ENCODE assay signal across 17 mouse cellular contexts in the genomic region with DNA sequence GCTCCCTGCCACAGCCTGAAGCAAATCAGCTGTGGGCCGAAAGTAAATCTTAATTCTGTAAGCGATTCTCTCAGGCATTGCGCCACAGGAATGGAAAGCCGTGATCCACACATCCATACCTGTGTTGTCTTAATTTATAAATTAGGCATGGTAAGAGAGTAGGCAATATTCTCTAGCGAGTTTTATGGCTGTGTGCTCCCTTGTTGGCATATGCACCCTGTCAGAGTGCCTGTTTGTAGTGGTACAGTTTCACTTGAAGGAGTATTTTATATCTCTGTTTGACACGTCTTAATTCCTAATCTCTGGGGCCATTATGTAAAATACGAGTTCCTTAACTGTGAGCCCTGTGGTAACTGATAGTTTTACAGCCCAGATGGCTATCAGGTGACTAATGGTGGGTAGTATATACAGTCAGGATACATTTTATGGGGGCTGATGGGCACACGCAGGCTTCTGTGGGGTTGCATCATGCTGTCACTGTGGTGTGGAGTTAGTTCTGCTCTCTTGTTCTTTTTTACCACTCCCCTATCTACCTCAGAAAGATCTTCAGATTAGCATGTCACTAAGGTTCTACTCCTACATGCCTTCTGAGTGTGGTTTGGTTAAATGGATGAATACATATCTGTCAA.
A peak's percentile ranks its signal among the peaks of the same experiment; 100 is the strongest.
DNase-seq lines count a peak whose midpoint lies in the region; ATAC-seq and TF ChIP-seq lines count a peak whose summit lies in the region.
"Had no signal": no experiment of that assay in that cellular context is flagged by ENCODE, and none has a peak within 500 bp of the region (broad histone marks: within the 10 kb centered on the region; RNA-seq: fewer than 3 reads in every experiment).

No protein-coding gene starts in this region.

- no peaks in the 10 kb centered on the region for H3K27me3 ChIP-seq in kidney, embryonic 15.5 days
- no peaks in the 10 kb centered on the region for H3K27me3 ChIP-seq in G1E (ENCODE audit: insufficient read depth, low read length)
- H3K27me3 ChIP-seq in intestine, embryonic 15.5 days (replicated peaks), result no peaks in the 10 kb centered on the region
- H3K27me3 ChIP-seq: embryonic facial prominence, embryonic 15.5 days; hindbrain, embryonic 15.5 days; neural tube, embryonic 12.5 days had no signal

- no peak overlapping the region for H3K4me3 ChIP-seq in kidney, embryonic 15.5 days (replicated peaks)
- H3K4me3 ChIP-seq in G1E (ENCODE audit: low read depth, low read length), result peak overlapping the region; percentile 68; the same call in 1 of the 2 replicates
- no peak overlapping the region for H3K4me3 ChIP-seq in intestine, embryonic 15.5 days (replicated peaks)
- H3K4me3 ChIP-seq: embryonic facial prominence, embryonic 15.5 days; hindbrain, embryonic 15.5 days; neural tube, embryonic 12.5 days had no signal

- no peak for TF ChIP-seq CTCF in G1E (IDR thresholded peaks at IDR 0.05; ENCODE audit: low read depth, low read length)

- peak overlapping the region; percentile 41; the same call in 1 of the 2 replicates for H3K27ac ChIP-seq in kidney, embryonic 15.5 days
- no peak overlapping the region for H3K27ac ChIP-seq in intestine, embryonic 15.5 days
- H3K27ac ChIP-seq: embryonic facial prominence, embryonic 15.5 days; hindbrain, embryonic 15.5 days; neural tube, embryonic 12.5 days had no signal

- peaks cover 35% of the 10 kb centered on the region for H3K4me1 ChIP-seq in kidney, embryonic 15.5 days
- peaks cover 96% of the 10 kb centered on the region for H3K4me1 ChIP-seq in G1E (ENCODE audit: insufficient read depth, low read depth, low read length)
- H3K4me1 ChIP-seq in intestine, embryonic 15.5 days (replicated peaks), result peaks cover 7% of the 10 kb centered on the region; the same call in 1 of the 2 replicates
- H3K4me1 ChIP-seq: hindbrain, embryonic 15.5 days had no signal

- ATAC-seq in kidney, embryonic 15.5 days (replicated peaks; ENCODE audit: low FRiP score), result peak; percentile 76
- ATAC-seq in G1E (ENCODE audit: extremely low read depth, insufficient number of reproducible peaks, low FRiP score, poor library complexity, severe bottlenecking), result peak; percentile 77
- ATAC-seq in intestine, embryonic 15.5 days, result peak; percentile 73
- peak; percentile 63 for ATAC-seq in megakaryocyte progenitor cell, adult 5-6 weeks (replicated peaks; ENCODE audit: poor library complexity)
- ATAC-seq: forebrain, postnatal 0 days had no signal

- H3K9me3 ChIP-seq in kidney, embryonic 15.5 days (replicated peaks), result no peaks in the 10 kb centered on the region
- no peaks in the 10 kb centered on the region for H3K9me3 ChIP-seq in G1E (replicated peaks)
- H3K9me3 ChIP-seq in intestine, embryonic 15.5 days, result no peaks in the 10 kb centered on the region
- H3K9me3 ChIP-seq: embryonic facial prominence, embryonic 15.5 days; hindbrain, embryonic 15.5 days; neural tube, embryonic 12.5 days had no signal

- intact Hi-C loops in left cerebral cortex, postnatal 14 days (cut with DNase I), result no loop called here

- no peak for DNase-seq in kidney, postnatal 4 days
- DNase-seq in G1E (ENCODE audit: low spot score), result peak; percentile 57
- DNase-seq in spleen, adult 12 weeks (ENCODE audit: low spot score), result no peak
- DNase-seq in spleen, postnatal 14 days (ENCODE audit: low spot score in 2 of 2), result no peak
- DNase-seq in left cerebral cortex, postnatal 14 days (ENCODE audit: low spot score in 2 of 2), result no peak
- DNase-seq: cerebellum, adult 18-20 months; forebrain, postnatal 0 days; gastrocnemius, postnatal 14 days; lung, postnatal 14 days; midbrain, embryonic 14.5 days; right cerebral cortex, adult 18-20 months had no signal

- no peak overlapping the region for H3K9ac ChIP-seq in kidney, embryonic 15.5 days
- H3K9ac ChIP-seq in intestine, embryonic 15.5 days, result no peak overlapping the region
- H3K9ac ChIP-seq: embryonic facial prominence, embryonic 15.5 days; forebrain, postnatal 0 days; hindbrain, embryonic 15.5 days; neural tube, embryonic 12.5 days had no signal

- no peaks in the 10 kb centered on the region for H3K36me3 ChIP-seq in kidney, embryonic 15.5 days
- peaks cover 31% of the 10 kb centered on the region for H3K36me3 ChIP-seq in G1E (replicated peaks)
- no peaks in the 10 kb centered on the region for H3K36me3 ChIP-seq in intestine, embryonic 15.5 days
- H3K36me3 ChIP-seq: embryonic facial prominence, embryonic 15.5 days; hindbrain, embryonic 15.5 days; neural tube, embryonic 12.5 days had no signal

- WGBS in kidney, embryonic 15.5 days, result 24% methylated on average over 8 of the region's 8 CpGs
- WGBS in intestine, embryonic 15.5 days, result 52% methylated on average over 8 of the region's 8 CpGs

- H3K4me2 ChIP-seq in kidney, embryonic 15.5 days, result no peak overlapping the region
- H3K4me2 ChIP-seq in intestine, embryonic 15.5 days (replicated peaks), result no peak overlapping the region
- H3K4me2 ChIP-seq: embryonic facial prominence, embryonic 15.5 days; hindbrain, embryonic 15.5 days; neural tube, embryonic 12.5 days had no signal
